Mouse (Mus musculus) cerebellum, postnatal 14 days (tissue): ENCODE data around the gene Nxn.

Experiments used
- DNase-seq, 2 experiments: peaks; one replicate each; pipeline ENCODE4 v3.0.0; 2021; ENCODE audit warnings: mixed read lengths in 2 of 2

Gene Nxn

DNA sequence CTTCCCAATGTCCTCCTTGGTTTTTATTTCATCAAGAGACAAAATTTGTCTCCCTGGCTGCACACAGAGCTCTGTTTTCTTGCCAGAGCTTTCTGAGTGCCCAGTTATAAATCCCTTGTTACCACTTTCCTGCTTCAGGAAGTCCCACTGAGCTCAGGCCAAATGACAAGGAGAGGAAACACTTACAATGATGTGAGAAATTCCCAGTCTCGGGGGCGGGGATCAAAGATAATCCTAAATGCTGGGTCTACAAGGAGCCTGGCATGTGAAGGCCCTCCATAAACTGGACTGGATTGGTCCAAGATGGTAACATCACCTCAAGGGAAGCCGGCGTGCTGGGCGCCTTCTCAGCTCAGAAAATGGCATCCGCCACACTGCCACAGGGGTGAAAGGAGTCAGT is 106.1 kb downstream of the Nxn start:
- peak in 1 of 2 experiments; percentile 45 for DNase-seq

GRCm38 (mm10) chr11:76292398-76292797 is 106.5 kb downstream of the Nxn start:
- no peak for DNase-seq

GRCm38 (mm10) chr11:76291960-76292359 is 107.0 kb downstream of the Nxn start:
- no peak for DNase-seq

GRCm38 (mm10) chr11:76290367-76290766 is 108.6 kb downstream of the Nxn start:
- peak; percentile 87 to 91 for DNase-seq

GRCm38 (mm10) chr11:76288645-76289044 is 110.3 kb downstream of the Nxn start:
- DNase-seq: peak; percentile 44 to 45

GRCm38 (mm10) chr11:76287301-76287700 is 111.6 kb downstream of the Nxn start:
- DNase-seq: no peak

DNA sequence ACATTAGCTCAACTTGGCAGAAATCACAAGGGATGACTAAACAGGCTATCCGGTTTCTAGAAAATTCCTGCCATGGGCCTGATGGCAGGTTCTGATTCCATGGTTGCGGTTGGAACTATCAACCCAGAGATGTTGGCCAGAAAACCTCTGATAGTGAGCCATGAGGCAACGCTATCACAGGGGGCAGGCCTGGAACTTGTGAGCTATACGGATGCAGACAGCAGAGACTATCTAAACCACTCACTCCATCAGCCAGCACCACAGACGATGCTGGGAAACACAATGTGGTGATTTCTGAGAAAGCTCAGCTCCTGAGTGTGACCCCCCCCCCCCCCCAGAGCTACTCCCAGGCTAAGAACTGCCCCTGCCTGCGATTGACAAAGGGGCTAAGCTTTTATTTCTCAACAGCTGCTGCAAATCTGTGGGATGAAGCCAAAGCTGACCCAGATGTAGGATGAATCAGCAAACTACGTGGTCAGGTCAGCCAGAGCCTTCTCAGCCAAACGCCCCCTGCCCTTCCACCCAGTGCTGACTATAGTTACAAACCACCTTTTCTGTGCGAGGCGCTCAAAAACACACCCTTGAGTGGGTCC is 112.3 kb downstream of the Nxn start:
- no peak for DNase-seq

DNA sequence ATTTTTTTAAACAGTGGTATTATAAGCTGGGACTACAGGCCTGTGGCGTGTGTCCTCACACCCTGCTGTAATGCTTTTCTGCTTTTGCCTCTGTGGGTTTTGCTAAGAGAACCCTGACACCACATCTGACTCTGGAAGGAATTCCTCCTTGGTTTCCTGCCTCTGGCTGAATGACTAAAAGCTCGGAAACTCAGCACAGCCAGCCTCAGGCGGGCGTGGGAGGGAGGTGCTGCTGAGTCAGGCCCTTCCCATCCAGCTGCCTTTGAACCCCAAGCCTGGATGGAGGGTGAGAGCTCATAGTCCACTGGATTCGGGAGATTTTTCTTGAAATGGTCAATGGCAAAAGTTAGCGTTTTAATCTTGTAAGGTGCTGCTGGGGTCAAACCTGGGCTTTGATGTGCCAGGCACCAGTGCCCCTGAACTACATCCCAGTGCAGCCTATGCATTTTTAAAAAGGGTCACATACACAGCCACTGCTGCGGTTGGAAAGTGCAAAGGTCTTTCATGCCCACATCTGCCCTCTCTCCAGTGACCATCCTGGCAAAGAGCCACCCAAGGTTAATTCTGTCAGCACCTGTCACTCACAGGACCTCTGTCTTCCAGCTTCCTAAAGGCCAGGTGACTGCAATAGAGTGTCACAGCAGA is 113.4 kb downstream of the Nxn start:
- DNase-seq: no peak

DNA sequence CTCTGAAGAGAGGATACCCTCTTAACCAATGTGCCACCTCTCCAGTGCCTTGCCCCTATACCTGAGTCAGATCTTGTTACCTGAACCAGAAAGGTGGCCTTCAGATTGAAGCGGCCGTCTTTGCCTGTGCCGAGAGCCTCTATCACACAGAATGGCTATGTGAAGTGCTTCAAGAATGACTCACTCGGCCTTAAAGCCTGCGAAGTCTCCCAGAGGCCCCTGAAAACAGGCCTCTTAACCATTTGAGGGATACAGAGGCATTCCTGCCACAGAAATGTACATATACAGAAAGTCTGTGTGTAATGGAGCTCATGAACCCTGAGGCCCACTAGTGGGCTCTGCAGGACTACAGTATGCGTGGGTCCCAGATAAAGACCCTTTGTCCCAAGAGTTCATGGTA is 115.1 kb downstream of the Nxn start:
- DNase-seq: no peak

- no peak for DNase-seq
Measured at GRCm38 (mm10) chr11:76279971-76280370, 119.0 kb downstream of the Nxn start.

DNA sequence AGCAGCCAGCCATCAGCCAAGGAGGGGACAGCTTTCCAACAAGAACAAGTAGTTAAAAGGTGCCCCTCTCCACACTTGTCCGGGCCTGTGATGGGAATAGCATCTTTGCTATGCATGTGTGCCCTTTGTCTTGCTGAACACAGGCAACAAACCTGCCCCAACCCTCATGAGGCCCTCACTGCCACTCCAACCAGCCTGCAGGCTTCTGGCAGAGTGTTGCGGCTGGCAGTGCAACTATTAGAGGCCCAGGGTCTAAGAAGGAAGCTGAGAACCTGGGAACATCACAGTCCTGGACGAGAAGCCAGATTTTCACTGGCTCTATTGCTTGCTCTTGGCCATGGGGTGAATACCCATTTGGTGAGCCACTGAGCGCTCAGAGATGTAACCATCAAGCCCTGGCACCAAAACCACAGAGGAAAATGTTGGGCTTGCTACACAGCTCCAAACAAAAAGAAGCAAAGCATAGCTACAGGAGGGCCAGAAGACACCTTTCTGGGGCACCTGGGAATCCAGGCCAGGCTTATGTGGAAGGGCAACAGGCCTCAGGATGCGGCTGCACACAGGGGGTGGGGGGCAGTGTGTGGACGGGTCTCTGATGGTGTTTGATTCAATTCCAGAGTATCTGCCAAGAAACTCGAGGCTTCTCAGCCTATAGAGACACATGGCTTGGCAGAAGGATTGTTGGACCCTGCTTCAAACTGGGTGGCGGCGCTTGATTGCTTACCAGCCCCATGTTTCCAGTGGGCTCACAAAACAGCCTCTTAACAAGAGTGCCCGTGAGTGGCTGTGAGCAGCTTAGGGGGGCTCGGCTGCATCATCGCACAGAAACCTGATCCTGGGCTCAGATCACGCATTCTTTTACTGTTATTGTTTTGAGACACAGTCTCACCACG is 119.7 kb downstream of the Nxn start:
- DNase-seq: peak in 1 of 2 experiments; percentile 55

DNA sequence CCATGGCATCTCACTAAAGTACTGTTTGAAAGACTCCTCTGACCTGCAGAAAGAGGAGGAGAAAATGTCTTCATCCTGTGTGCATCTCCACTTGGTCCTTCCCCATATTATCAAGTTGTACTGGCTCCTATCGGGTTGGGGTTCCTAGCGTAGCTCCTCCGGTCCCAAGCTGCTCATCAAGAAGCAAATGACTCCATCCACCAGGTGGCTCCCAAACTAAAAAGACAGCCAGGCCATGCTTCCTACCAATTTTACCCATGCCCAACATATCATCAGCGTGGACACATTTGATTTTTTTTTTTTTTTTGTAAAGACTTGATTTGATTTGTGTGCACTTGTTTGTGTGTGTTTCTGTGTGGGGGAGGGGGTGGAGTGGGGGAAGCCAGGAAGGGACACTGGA is 126.5 kb downstream of the Nxn start:
- DNase-seq: peak; percentile 73 to 76

GRCm38 (mm10) chr11:76268521-76269065 is 130.3 kb downstream of the Nxn start:
- no peak for DNase-seq

GRCm38 (mm10) chr11:76268001-76268459 is 130.9 kb downstream of the Nxn start:
- DNase-seq: no peak

GRCm38 (mm10) chr11:76267550-76267949 is 131.4 kb downstream of the Nxn start:
- DNase-seq: no peak

GRCm38 (mm10) chr11:76262611-76263351 is 136.2 kb downstream of the Nxn start:
- peak in 1 of 2 experiments; percentile 43 for DNase-seq

DNA sequence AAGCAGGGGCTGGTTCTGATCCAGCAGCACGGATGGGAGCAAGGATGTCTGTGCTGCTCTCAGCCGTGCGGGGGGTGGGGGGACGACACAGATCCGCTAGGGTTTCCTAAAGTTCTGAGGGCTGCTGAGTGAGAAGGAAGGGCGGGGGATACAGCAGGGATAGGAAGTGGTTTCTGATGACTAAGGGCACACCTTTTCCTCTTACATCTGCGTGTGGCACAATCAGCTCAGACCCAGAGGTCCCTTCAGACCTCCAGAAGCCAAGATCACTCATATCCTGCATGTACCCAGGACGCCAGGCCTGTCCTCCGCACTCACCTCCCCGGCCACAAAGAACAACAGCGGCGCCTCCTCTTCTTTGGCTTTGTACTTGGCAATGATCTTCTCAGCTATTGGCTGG is 137.7 kb downstream of the Nxn start:
- DNase-seq: no peak

GRCm38 (mm10) chr11:76260208-76261050 is 138.5 kb downstream of the Nxn start:
- peak in 1 of 2 experiments; percentile 60 for DNase-seq

DNA sequence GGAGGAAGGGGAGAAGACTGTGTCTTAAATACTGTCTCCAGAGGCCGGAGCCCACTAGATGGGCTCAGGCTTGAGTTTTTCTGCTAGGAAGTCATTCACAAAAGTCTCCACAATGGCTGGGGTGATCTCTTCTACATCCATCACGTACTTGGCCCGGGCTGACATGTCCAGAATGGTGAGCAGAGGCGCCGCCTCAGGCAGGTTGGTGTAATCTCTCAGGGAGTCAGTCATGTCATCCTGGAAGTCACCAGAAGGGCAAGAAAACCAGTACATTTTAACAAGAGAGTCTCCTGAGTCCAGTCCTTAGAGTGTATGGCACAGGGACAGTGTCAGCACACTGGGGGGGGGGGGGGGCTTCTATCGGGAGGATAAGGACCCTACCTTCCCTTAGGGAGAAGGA is 140.4 kb downstream of the Nxn start:
- peak in 1 of 2 experiments; percentile 28 for DNase-seq

GRCm38 (mm10) chr11:76257386-76257785 is 141.6 kb downstream of the Nxn start:
- no peak for DNase-seq

- no peak for DNase-seq
Measured at GRCm38 (mm10) chr11:76256129-76256528, 142.8 kb downstream of the Nxn start.
